Mouse (Mus musculus): ENCODE data around the gene Fbxl17. TPM values are rescaled to one million over a fixed set of nuclear protein-coding genes. Genes with fewer than 3 reads are reported as not detected.

Fbxl17 gene
- total RNA-seq (2023; ENCODE audit: inconsistent age): 29.2 to 34.2 TPM (median 31.4 TPM) in 4 replicates

GRCm38 (mm10) chr17:63499636-63500155, at the start of gene Fbxl17:
TSS of gene Fbxl17 (minus strand) at chr17:63500017.

Measured in B cell, adult (primary cell).